Mouse (Mus musculus) brain, embryonic 14.5 days (tissue): ENCODE measurements around the gene Preb.

Experiments
- CTCF ChIP-seq: fragments of 200-500 bp; IDR thresholded peaks from 2 replicates; pipeline ENCODE4 v1.5.1; 2012; ENCODE audit warnings: inconsistent platforms, mild to moderate bottlenecking, moderate library complexity, borderline replicate concordance; ENCODE audit not compliant: insufficient read depth, insufficient read length; ENCODE audit errors: extremely low read depth
- POLR2A ChIP-seq: fragments of 200-500 bp; IDR thresholded peaks from 2 replicates; pipeline ENCODE4 v1.6.1; 2012; ENCODE audit warnings: mild to moderate bottlenecking, inconsistent platforms, borderline replicate concordance; ENCODE audit not compliant: poor library complexity, insufficient read depth, insufficient read length, severe bottlenecking; ENCODE audit errors: extremely low read depth

DNA sequence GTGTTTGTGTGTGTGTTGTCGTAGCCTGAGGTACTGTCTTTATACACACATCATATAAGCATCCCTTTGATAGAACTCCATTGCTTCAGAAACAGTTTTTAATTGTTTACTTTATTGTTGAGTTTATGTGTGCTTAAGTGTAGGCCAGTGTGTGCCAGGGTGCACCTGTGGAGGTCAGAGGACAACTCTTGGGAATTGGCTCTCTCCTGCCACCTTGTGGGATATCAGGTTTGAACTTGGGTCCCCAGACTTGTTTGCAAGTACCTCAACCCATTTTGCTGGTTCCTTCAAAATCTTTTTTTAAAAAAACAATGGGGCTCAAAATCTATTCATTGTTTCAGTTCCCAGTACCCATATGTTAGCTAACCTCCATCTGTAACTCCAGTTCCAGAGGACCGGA is 17.2 kb downstream of the Preb start:
- TF ChIP-seq CTCF (no peak), POLR2A (no peak)
